Mouse (Mus musculus): Measurements from ENCODE around the gene Frem1. TPM values are rescaled to one million over a fixed set of nuclear protein-coding genes. Genes with fewer than 3 reads are reported as not detected.

Gene Frem1
- polyA plus RNA-seq, 1 experiment = 0.64 TPM

- Histone ChIP-seq H3K36me3 (ENCODE audit: control insufficient read depth, insufficient read depth, low read length, poor library complexity, severe bottlenecking) (no peaks in the 10 kb centered on the region), H3K4me3 (ENCODE audit: low read depth, low read length) (no peak overlapping the region), H3K27me3 (ENCODE audit: control insufficient read depth, insufficient read depth, low read length, poor library complexity, severe bottlenecking) (no peaks in the 10 kb centered on the region), H3K4me1 (ENCODE audit: control insufficient read depth, insufficient read depth, low read length) (no peaks in the 10 kb centered on the region), H3K9ac (ENCODE audit: low read depth, poor library complexity, severe bottlenecking) (no peak overlapping the region), H3K27ac (ENCODE audit: insufficient read depth, low read length) (no peak overlapping the region), H3K9me3 (replicated peaks; ENCODE audit: control insufficient read depth, insufficient read depth, low read length, poor library complexity, severe bottlenecking) (no peaks in the 10 kb centered on the region)
- TF ChIP-seq EP300 (IDR thresholded peaks at IDR 0.05; ENCODE audit: insufficient read depth, low read depth, low read length) (no peak), CTCF (IDR thresholded peaks at IDR 0.05; ENCODE audit: low read depth, low read length) (no peak), POLR2A (IDR thresholded peaks at IDR 0.05; ENCODE audit: insufficient read depth, low read length) (no peak)
Measured at GRCm38 (mm10) chr4:83020759-83021555, 31.2 kb downstream of the Frem1 start.

- TF ChIP-seq CTCF (IDR thresholded peaks at IDR 0.05; ENCODE audit: low read depth, low read length) (no peak), POLR2A (IDR thresholded peaks at IDR 0.05; ENCODE audit: insufficient read depth, low read length) (no peak), EP300 (IDR thresholded peaks at IDR 0.05; ENCODE audit: insufficient read depth, low read depth, low read length) (no peak)
- no peak overlapping the region for H3K4me3 ChIP-seq (ENCODE audit: low read depth, low read length)
- no peak overlapping the region for H3K27ac ChIP-seq (ENCODE audit: insufficient read depth, low read length)
- no peak overlapping the region for H3K9ac ChIP-seq (ENCODE audit: low read depth, poor library complexity, severe bottlenecking)
- no peaks in the 10 kb centered on the region for H3K4me1 ChIP-seq (ENCODE audit: control insufficient read depth, insufficient read depth, low read length)
- no peaks in the 10 kb centered on the region for H3K9me3 ChIP-seq (replicated peaks; ENCODE audit: control insufficient read depth, insufficient read depth, low read length, poor library complexity, severe bottlenecking)
- H3K36me3 ChIP-seq (ENCODE audit: control insufficient read depth, insufficient read depth, low read length, poor library complexity, severe bottlenecking) = no peaks in the 10 kb centered on the region
- no peaks in the 10 kb centered on the region for H3K27me3 ChIP-seq (ENCODE audit: control insufficient read depth, insufficient read depth, low read length, poor library complexity, severe bottlenecking)
Measured at GRCm38 (mm10) chr4:83018111-83019105, 33.7 kb downstream of the Frem1 start.

GRCm38 (mm10) chr4:83014538-83014937, 37.6 kb downstream of the Frem1 start:
- Histone ChIP-seq H3K9me3 (replicated peaks; ENCODE audit: control insufficient read depth, insufficient read depth, low read length, poor library complexity, severe bottlenecking) (no peaks in the 10 kb centered on the region), H3K4me1 (ENCODE audit: control insufficient read depth, insufficient read depth, low read length) (no peaks in the 10 kb centered on the region), H3K27me3 (ENCODE audit: control insufficient read depth, insufficient read depth, low read length, poor library complexity, severe bottlenecking) (no peaks in the 10 kb centered on the region), H3K36me3 (ENCODE audit: control insufficient read depth, insufficient read depth, low read length, poor library complexity, severe bottlenecking) (no peaks in the 10 kb centered on the region), H3K9ac (ENCODE audit: low read depth, poor library complexity, severe bottlenecking) (no peak overlapping the region), H3K27ac (ENCODE audit: insufficient read depth, low read length) (no peak overlapping the region), H3K4me3 (ENCODE audit: low read depth, low read length) (no peak overlapping the region)
- no peak for TF ChIP-seq POLR2A (IDR thresholded peaks at IDR 0.05; ENCODE audit: insufficient read depth, low read length)
- TF ChIP-seq CTCF (IDR thresholded peaks at IDR 0.05; ENCODE audit: low read depth, low read length) = no peak
- no peak for TF ChIP-seq EP300 (IDR thresholded peaks at IDR 0.05; ENCODE audit: insufficient read depth, low read depth, low read length)

DNA sequence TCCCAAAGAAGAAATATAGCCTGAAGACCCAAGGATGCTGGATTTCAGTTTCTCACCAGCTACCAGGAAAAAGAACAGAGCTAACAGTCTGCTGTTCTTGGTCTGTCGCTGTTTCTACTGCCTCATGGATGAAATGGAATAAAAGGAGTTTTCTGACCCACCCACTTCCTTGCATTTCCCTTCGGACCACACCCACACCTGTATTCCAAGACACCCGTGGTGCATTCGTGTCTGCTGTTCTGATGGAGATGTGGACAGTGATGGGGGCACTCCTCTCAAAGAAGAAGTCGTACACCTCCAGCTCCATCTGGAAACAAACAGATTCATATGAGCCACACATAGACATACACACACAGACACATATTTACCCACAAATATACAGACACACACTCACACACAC, 48.1 kb downstream of the Frem1 start:
- Histone ChIP-seq H3K36me3 (ENCODE audit: control insufficient read depth, insufficient read depth, low read length, poor library complexity, severe bottlenecking) (no peaks in the 10 kb centered on the region), H3K27me3 (ENCODE audit: control insufficient read depth, insufficient read depth, low read length, poor library complexity, severe bottlenecking) (no peaks in the 10 kb centered on the region; the same call in 1 of the 2 replicates)

GRCm38 (mm10) chr4:82992042-82992441, 60.1 kb downstream of the Frem1 start:
- Histone ChIP-seq H3K4me3 (ENCODE audit: low read depth, low read length) (no peak overlapping the region), H3K27ac (ENCODE audit: insufficient read depth, low read length) (no peak overlapping the region), H3K27me3 (ENCODE audit: control insufficient read depth, insufficient read depth, low read length, poor library complexity, severe bottlenecking) (no peaks in the 10 kb centered on the region), H3K4me1 (ENCODE audit: control insufficient read depth, insufficient read depth, low read length) (no peaks in the 10 kb centered on the region), H3K9ac (ENCODE audit: low read depth, poor library complexity, severe bottlenecking) (no peak overlapping the region), H3K9me3 (replicated peaks; ENCODE audit: control insufficient read depth, insufficient read depth, low read length, poor library complexity, severe bottlenecking) (no peaks in the 10 kb centered on the region), H3K36me3 (ENCODE audit: control insufficient read depth, insufficient read depth, low read length, poor library complexity, severe bottlenecking) (no peaks in the 10 kb centered on the region)
- TF ChIP-seq CTCF (IDR thresholded peaks at IDR 0.05; ENCODE audit: low read depth, low read length) (no peak), POLR2A (IDR thresholded peaks at IDR 0.05; ENCODE audit: insufficient read depth, low read length) (no peak)

More for the DNA sequence above, 48.1 kb downstream of the Frem1 start:
- TF ChIP-seq EP300 (IDR thresholded peaks at IDR 0.05; ENCODE audit: insufficient read depth, low read depth, low read length) = no peak
- no peak for TF ChIP-seq POLR2A (IDR thresholded peaks at IDR 0.05; ENCODE audit: insufficient read depth, low read length)
- Histone ChIP-seq H3K9me3 (replicated peaks; ENCODE audit: control insufficient read depth, insufficient read depth, low read length, poor library complexity, severe bottlenecking) (no peaks in the 10 kb centered on the region; the same call in 1 of the 2 replicates), H3K4me3 (ENCODE audit: low read depth, low read length) (no peak overlapping the region), H3K27ac (ENCODE audit: insufficient read depth, low read length) (no peak overlapping the region), H3K9ac (ENCODE audit: low read depth, poor library complexity, severe bottlenecking) (no peak overlapping the region), H3K4me1 (ENCODE audit: control insufficient read depth, insufficient read depth, low read length) (no peaks in the 10 kb centered on the region)
